Mouse (Mus musculus) Muller cell, postnatal 12 days (primary cell): ENCODE measurements around the gene Pjvk.
"Not testable (repeated sequence)": the region's sequence is repeated elsewhere in the genome, so short reads cannot be mapped to it uniquely, and the experiment has no call there.

Experiments used
- DNase-seq: peaks from one replicate; pipeline ENCODE4 v3.0.0-alpha.2; 2015; ENCODE audit errors: inconsistent ontology term

Gene Pjvk

DNA sequence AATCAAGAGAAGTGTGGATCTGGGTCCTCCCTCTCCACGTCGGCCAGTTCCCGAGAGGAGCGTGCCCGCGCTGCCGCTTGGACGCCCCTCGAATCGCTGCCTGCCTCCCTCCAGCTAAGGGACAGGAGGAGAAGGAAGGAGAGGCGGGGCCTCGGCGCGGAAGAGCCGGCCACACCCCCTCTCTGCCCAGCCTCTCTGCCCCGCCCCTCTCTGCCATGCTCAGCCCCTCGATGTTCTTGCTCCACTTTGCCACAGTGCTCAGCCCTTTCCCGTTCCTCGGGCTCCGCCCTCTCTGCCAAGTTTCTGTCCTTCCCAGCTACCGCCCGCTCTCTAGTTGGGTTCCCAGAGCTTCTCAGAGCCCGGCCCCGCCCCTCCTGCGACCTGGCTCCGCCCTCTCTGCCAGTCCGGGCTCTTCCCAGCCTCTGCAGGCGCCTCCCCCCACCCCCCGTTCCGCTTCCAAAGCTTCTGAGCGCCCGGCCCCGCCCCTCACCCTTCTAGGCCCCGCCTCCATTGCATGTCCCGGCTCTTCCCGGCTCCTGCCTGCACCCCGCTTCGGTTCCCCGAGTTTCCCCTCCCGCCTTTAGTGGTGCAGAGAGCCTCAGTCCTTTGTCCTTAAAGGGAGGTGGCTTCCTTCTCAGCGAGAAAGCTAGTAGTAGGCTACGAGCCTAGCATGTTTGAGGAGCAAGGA, at the start of gene Pjvk, which contains the start of gene Prkra:
Pjvk (plus strand) TSS at position 594 of the 688 bp plus-strand sequence.
Prkra (minus strand) TSS at position 133 of the 688 bp plus-strand sequence.
- DNase-seq, result peak; percentile 100

DNA sequence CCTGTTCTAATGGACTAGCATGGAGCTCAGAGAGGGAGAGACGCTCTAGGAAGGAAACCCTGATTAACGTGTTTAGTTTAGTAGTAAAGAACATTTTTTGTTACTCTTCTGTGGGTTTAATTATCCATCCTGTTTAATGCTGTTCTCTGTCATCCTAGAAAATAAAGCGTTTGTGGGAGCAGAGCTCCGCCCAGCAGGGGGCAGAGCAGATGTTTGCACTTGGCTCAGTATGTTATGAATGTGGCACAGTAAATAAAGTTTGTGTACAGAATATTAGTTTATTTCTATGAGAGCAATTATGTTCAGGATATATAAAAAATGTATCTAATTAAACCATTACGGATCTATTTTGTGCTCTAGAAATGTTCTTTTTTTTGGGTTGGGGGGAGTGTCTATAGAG, 49.1 kb upstream of the Pjvk start:
- DNase-seq, result no peak

GRCm38 (mm10) chr2:76602256-76602655, 46.0 kb upstream of the Pjvk start:
- no peak for DNase-seq

DNA sequence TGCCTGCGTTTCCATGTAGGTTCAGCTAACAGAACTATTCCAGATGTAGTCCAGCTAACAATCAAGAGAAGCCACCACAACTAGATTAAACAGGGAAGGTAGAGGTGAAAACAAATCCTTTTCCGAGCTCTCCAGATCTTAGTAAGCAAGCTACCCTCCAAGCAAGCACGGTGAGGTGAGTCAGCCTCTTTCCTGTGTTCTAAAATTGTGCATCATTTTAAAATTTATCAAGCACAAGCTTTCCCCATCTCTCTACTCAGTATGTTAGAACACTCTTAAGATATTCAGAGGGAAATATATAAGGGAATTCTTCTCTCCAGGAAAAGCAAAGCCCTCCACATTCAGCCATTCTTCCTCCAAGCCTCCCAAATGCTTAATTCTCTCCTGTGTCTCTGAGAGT, 41.6 kb upstream of the Pjvk start:
- DNase-seq, result no peak

- peak; percentile 59 for DNase-seq
Measured at GRCm38 (mm10) chr2:76610326-76611104, 37.8 kb upstream of the Pjvk start.

DNA sequence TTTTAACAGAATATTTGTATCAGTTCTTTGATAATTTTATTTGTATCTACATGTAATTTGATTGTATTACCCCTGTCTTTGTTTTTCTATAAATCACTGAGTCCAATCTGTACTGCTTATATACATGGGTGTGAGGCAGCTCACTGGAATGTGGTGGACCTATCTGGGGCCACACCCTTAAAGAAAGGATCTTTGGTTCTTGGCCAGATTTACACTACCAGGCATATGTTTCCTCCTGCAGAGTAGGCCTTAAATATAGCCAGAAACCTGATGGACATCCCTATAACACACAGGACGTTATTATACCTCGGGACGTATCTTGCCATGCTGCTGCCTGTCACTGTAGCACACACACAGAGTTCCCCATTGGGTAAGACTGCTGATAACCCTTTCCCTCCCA, 36.3 kb upstream of the Pjvk start:
- DNase-seq, result no peak

GRCm38 (mm10) chr2:76618078-76618477, 30.2 kb upstream of the Pjvk start:
- peak; percentile 22 for DNase-seq

DNA sequence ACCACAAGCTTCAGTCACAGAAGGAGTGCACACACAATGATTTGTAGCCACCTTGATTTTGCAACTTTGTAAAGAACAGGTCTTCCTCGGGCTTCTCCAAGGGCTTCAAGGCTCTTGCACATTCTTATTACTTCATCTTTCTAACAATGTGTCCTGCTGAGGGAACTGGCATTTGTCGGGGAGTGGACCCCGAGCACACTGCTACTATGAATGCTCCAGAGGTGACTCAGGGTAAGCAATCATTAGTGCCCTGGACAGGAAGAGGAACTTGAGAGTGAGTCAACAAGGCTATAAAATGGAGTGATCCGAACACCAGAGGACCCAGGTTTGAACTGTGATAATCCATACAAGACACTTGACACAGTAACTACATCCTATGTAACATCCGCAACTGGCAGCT, 28.1 kb upstream of the Pjvk start:
- no peak for DNase-seq

DNA sequence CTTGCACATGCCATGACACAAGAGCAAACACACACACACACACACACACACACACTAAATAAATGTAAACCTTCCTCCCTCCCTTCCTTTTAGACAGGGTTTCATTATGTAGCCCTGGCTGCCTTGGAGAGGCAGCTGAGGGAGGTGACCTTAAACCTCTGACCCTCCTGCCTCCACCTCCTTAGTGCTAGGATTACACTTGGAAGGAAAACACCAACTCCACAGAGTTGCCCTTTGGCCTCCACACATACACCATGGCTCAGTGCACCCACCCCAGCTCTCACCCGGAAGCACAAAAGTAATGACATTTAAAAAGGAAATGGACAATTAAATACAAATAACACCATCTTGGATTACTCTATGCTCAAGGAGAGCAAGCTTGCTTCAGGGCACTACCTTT, 26.6 kb upstream of the Pjvk start:
- DNase-seq, result no peak

- DNase-seq, result not testable (repeated sequence)
Measured at GRCm38 (mm10) chr2:76622316-76622715, 26.0 kb upstream of the Pjvk start.

DNA sequence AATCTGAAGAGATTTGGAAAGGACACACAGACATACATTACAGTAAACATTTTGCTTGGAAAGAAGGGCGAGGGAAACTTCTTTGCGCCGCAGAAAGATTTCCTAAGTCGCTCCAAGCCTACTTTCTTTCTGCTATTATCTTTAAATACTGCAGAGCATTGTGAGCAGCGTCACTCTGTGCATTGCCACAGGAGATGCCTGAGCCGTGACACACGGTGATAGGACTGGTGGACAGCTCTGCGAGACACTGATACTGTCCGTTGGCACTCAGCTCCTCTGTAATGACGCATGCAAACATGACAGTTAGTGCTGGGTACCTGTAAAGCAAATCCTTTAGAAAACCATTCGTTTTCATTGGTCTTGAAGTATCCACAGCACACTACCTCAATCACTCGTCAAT, 18.0 kb upstream of the Pjvk start:
- DNase-seq, result no peak

- peak; percentile 33 for DNase-seq
Measured at GRCm38 (mm10) chr2:76631600-76631999, 16.7 kb upstream of the Pjvk start.

- DNase-seq, result no peak
Measured at GRCm38 (mm10) chr2:76639637-76640036, 8.6 kb upstream of the Pjvk start.

- DNase-seq, result no peak
Measured at GRCm38 (mm10) chr2:76643801-76644200, 4.5 kb upstream of the Pjvk start.

- DNase-seq, result no peak
Measured at GRCm38 (mm10) chr2:76647441-76647869, 821 bp upstream of the Pjvk start.

DNA sequence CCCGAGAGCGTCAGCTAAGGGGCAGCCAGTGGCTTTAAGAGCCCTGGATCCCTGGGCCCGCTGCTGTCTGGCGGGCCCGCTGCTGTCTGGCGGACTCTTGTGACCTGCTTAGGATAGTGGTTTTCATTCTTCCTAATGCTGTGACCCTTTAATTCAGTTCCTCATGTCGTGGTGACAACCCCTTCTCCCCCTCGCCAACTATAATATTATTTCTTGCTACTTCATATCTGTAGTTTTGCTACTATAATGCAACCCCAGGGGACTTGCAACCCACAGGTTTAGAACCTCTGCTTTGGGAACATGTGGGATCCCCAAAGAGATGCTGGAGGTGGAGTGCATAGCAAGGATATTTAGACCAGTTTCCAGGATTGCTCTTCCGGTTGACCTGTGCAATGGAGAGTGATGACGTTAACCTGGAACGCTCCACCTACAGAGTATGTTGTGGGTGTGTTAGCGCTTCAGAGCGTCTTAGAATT, 428 bp downstream of the Pjvk start:
- peak; percentile 33 for DNase-seq

GRCm38 (mm10) chr2:76653070-76653469, 4.8 kb downstream of the Pjvk start:
- no peak for DNase-seq

- DNase-seq, result no peak
Measured at GRCm38 (mm10) chr2:76654646-76655045, 6.4 kb downstream of the Pjvk start.

GRCm38 (mm10) chr2:76655444-76655843, 7.2 kb downstream of the Pjvk start:
- no peak for DNase-seq

- DNase-seq, result no peak
Measured at GRCm38 (mm10) chr2:76655982-76656381, 7.7 kb downstream of the Pjvk start.

DNA sequence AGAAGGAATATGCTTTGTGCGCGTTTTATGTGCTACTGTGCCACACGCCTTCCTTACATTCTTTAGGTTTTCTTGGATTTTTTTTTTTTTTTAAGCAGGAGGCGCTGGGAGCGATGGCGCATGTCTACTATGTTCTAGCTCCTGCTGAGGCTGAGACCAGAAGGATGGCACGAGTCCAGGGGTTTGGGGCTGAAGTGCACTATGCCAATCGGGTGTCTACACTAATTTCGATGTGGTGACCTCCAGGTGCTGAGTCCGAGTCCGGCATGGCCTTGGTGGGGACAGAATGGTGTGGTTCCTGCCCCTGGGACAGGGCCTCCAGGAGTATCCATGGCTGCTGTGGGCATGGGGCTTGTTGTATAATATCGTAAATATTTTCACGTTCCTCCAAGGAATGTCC, 10.3 kb downstream of the Pjvk start:
- no peak for DNase-seq

GRCm38 (mm10) chr2:76659419-76659818, 11.1 kb downstream of the Pjvk start:
- no peak for DNase-seq

DNA sequence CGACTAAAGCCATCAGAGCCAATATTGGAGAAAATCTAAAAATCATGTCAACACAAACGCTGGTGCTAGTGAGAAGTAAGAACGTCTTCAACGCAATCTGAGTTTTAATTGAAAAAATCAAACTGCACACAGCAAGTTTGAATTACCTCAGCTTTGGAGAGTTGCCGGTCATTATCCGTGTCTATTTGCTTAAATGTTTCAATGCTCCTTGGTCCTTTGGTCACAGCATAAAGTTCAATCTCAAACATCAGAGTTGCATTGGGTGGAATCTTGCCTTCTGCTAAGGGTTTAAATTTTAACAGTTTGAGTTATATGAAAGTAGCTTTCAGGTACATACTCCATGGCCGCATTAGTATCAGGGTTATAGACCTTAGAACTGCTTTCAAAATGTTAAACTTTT, 17.3 kb downstream of the Pjvk start:
- DNase-seq, result no peak
